Mouse (Mus musculus): ENCODE results near the gene Zmym5.

The Zmym5 gene

DNA sequence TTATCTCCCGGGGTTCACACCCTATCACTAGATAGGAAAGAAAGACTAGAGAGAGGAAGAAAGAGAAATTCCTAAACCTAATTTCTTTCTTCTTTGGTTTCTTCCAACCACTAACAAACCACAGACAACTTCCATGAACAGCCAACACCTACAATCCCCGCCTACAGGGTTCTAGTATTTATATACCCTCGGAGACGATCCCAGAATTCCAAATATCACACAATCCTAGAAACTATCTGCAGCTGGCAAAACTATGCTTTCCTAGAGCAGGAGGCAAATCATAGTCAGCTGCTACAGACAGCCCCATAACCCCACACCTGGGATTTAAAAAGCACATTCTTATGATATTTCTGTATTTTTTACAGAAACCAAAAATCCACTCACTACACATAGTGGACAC, 36.1 kb downstream of the Zmym5 start:
- WGBS, result 40% methylated on average over 4 of the region's 4 CpGs

DNA sequence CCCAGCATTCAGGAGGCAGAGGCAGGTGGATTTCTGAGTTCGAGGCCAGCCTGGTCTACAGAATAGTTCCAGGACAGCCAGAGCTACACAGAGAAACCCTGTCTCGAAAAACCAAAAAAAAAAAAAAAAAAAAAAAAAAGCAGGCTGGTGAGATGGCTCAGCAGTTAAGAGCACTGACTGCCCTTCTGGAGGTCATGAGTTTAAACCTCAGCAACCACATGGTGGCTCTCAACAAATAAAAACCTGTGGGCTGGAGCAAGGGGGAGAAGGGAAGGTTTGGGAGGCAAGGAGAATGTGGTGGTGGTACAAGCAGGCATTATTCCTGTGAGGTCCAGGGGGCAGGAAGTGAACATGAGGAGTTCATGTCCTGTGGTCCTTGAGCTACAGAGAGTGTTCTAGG, 45.1 kb downstream of the Zmym5 start:
- 91% methylated on average over 2 of the region's 2 CpGs for WGBS

DNA sequence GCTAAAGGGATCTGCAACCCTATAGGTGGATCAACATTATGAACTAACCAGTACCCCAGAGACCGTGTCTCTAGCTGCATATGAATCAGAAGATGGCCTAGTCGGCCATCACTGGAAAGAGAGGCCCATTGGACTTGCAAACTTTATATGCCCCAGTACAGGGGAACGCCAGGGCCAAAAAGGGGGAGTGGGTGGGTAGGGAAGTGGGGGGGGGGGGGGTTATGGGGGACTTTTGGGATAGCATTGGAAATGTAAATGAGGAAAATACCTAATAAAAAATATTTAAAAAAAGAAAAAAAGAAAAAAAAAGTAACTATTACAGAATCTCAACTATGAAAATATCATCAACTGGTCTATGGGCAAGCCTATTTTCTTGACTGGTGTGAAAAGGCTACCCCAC, 46.4 kb downstream of the Zmym5 start:
- 91% methylated on average over 3 of the region's 3 CpGs for WGBS

- WGBS, result 89% methylated on average over 4 of the region's 4 CpGs
Measured at GRCm38 (mm10) chr14:56751282-56751681, 60.2 kb downstream of the Zmym5 start.
